Mouse (Mus musculus) neural tube, embryonic 11.5 days (tissue): ENCODE measurements around the gene Gm17651. TPM values are rescaled to one million over a fixed set of nuclear protein-coding genes. Genes with fewer than 3 reads are reported as not detected.

Experiments used
- ATAC-seq: fragments of 200-750 bp; cut with Nextera tagmentation; 2 replicates; pipeline ENCODE4 v1.8.0; 2017; ENCODE audit warnings: moderate number of reproducible peaks, mild to moderate bottlenecking, moderate TSS enrichment, moderate library complexity; ENCODE audit not compliant: insufficient read depth, low FRiP score, low TSS enrichment
- DNase-seq: peaks from one replicate; pipeline ENCODE4 v3.0.0-alpha.2; 2015; ENCODE audit warnings: low spot score
- H3K27ac ChIP-seq: fragments of 300-500 bp; sonication (generic); 2 replicates; pipeline ENCODE4 v1.5.1; 2014; ENCODE audit warnings: low read depth, mild to moderate bottlenecking, low read length
- H3K27me3 ChIP-seq: fragments of 300-500 bp; sonication (generic); 2 replicates; pipeline ENCODE4 v1.6.1; 2014; ENCODE audit warnings: mild to moderate bottlenecking, low read length, mixed read lengths; ENCODE audit not compliant: control insufficient read depth, insufficient read depth
- H3K36me3 ChIP-seq: fragments of 300-500 bp; sonication (generic); 2 replicates; pipeline ENCODE4 v1.6.1; 2014; ENCODE audit warnings: mild to moderate bottlenecking, low read length, moderate library complexity, mixed read lengths; ENCODE audit not compliant: control insufficient read depth, insufficient read depth
- H3K4me1 ChIP-seq: fragments of 300-500 bp; sonication (generic); 2 replicates; pipeline ENCODE4 v1.6.1; 2014; ENCODE audit warnings: low read length, mixed read lengths; ENCODE audit not compliant: control insufficient read depth, insufficient read depth
- H3K4me2 ChIP-seq: fragments of 300-500 bp; sonication (generic); 2 replicates; pipeline ENCODE4 v1.6.1; 2014; ENCODE audit warnings: low read depth, mild to moderate bottlenecking, moderate library complexity
- H3K4me3 ChIP-seq: fragments of 300-500 bp; sonication (generic); 2 replicates; pipeline ENCODE4 v1.5.1; 2014; ENCODE audit warnings: low read depth, low read length
- H3K9ac ChIP-seq: fragments of 300-500 bp; sonication (generic); 2 replicates; pipeline ENCODE4 v1.6.1; 2014; ENCODE audit warnings: mild to moderate bottlenecking, low read length
- H3K9me3 ChIP-seq: fragments of 300-500 bp; sonication (generic); 2 replicates; pipeline ENCODE4 v1.6.1; 2016; ENCODE audit warnings: low read length; ENCODE audit not compliant: control insufficient read depth
- WGBS: fragments of 180-500 bp; shearing (Covaris S2); extraction: QIAGEN DNeasy Blood & Tissue Kit; methylation state at CpG from one replicate; pipeline ENCODE4 v1.1.7; 2014; 5-methylcytosine and 5-hydroxymethylcytosine counted together
- polyA plus RNA-seq: library from polyadenylated mRNA; unstranded; fragments of >200 nt; fragmentation: Nextera tagmentation; extraction: Ambion mirVana; gene quantifications from 2 replicates; pipeline ENCODE4 v1.2.1, GENCODE M21; 2014

The Gm17651 gene
- not detected in 2 replicates for polyA plus RNA-seq

DNA sequence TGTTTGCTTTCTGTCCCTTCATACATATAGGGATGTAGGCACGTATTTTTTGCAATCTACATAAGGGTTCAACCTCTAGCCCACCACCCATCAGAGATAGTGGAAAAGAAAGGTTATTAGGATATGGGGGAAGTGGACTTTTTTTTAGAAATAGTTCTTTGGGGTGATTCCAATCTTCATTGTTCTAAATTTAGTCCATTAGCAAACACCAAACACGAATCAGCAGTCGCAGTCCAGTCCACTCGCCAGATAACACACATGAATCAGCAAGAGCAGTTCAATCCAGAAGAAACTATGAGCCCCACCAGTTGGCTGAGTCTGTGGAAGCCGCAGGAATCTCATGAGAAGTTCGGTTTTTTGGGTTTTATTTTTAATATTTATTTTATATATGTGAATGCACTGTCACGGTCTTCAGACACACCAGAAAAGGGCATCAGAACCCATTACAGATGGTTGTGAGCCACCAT is at the start of gene Gm17651:
Gm17651 (minus strand) TSS at position 51 of the 467 bp plus-strand sequence.
- Histone ChIP-seq H3K36me3 (no peaks in the 10 kb centered on the region), H3K9me3 (no peaks in the 10 kb centered on the region), H3K27me3 (no peaks in the 10 kb centered on the region), H3K9ac (no peak within 1 kb of the TSS), H3K4me2 (no peak within 1 kb of the TSS), H3K4me3 (no peak within 1 kb of the TSS), H3K27ac (no peak within 1 kb of the TSS), H3K4me1 (no peaks in the 10 kb centered on the region)
- no peak for ATAC-seq
- DNase-seq: no peak
- 94% methylated on average over 7 of the region's 7 CpGs for WGBS

DNA sequence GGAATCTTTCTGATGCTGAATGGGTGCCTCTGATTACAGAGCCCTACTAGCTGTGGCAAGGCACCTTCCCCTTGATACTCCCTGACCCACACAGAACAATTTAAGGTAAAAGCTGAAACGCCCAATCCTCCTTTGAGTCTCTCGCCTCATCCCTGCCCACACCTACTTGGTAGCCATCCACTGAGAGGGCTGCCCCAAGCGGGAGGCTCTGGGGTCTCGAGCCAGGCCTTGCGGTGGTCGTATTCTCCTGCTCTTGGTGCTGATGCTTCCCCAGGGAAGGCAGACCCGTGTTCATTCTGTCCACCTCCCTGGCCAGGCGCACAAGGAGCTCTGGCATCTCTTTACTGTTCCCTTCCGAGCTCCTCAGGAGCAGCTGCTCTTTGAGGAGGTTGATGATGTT is 44.6 kb upstream of the Gm17651 start:
- Histone ChIP-seq H3K4me3 (no peak overlapping the region), H3K36me3 (no peaks in the 10 kb centered on the region), H3K27ac (no peak overlapping the region), H3K4me2 (no peak overlapping the region), H3K4me1 (no peaks in the 10 kb centered on the region), H3K27me3 (no peaks in the 10 kb centered on the region), H3K9ac (no peak overlapping the region), H3K9me3 (no peaks in the 10 kb centered on the region)
- no peak for ATAC-seq
- 87% methylated on average over 9 of the region's 9 CpGs for WGBS
- DNase-seq: no peak

DNA sequence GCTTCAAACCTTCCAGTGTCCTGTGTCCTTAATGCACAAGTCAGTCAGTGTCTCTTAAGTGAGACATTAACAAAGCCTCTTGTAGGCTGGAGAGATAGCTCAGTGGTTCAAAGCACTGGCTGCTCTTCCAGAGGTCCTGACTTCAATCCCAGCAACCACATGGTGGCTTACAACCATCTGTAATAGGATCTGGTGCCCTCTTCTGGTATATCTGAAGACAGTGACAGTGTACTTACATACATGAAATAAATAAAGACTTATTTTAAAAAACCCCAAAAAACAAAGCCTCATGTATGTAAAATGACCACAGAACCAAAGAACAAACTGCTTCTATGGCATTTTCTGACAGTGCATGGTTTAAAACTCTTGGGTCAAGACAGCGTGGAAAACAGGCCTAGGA is 41.4 kb upstream of the Gm17651 start:
- ATAC-seq: no peak
- H3K4me1 ChIP-seq: no peaks in the 10 kb centered on the region
- no peak for DNase-seq
- H3K27me3 ChIP-seq: no peaks in the 10 kb centered on the region
- H3K9me3 ChIP-seq: no peaks in the 10 kb centered on the region
- no peaks in the 10 kb centered on the region for H3K36me3 ChIP-seq
- no peak overlapping the region for H3K4me2 ChIP-seq
- H3K4me3 ChIP-seq: no peak overlapping the region
- H3K9ac ChIP-seq: no peak overlapping the region
- H3K27ac ChIP-seq: no peak overlapping the region
- 94% methylated on average over 1 of the region's 1 CpGs for WGBS

DNA sequence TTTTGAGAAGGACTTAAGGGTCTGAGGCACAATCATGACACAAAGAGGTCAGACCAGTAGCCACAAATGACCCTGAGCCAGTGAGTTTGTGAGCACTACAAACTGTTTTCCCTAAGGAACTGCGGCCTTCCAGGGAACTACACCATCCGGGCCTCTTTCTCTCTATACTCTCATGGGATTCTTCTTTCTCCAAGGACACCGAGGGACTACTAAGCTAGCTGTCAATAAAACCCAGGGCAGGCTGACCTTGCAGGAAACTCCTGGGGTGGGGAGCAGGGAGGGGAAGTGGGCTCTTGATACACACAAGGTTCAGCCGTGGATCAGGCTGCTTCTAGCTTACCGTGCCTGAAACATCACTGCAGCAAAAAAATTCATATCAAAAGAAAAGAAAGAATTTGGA is 36.4 kb upstream of the Gm17651 start:
- Histone ChIP-seq H3K4me1 (no peaks in the 10 kb centered on the region), H3K27ac (no peak overlapping the region), H3K4me2 (no peak overlapping the region), H3K36me3 (no peaks in the 10 kb centered on the region), H3K4me3 (no peak overlapping the region), H3K27me3 (no peaks in the 10 kb centered on the region), H3K9me3 (no peaks in the 10 kb centered on the region), H3K9ac (no peak overlapping the region)
- no peak for DNase-seq
- ATAC-seq: no peak
- 76% methylated on average over 5 of the region's 5 CpGs for WGBS

DNA sequence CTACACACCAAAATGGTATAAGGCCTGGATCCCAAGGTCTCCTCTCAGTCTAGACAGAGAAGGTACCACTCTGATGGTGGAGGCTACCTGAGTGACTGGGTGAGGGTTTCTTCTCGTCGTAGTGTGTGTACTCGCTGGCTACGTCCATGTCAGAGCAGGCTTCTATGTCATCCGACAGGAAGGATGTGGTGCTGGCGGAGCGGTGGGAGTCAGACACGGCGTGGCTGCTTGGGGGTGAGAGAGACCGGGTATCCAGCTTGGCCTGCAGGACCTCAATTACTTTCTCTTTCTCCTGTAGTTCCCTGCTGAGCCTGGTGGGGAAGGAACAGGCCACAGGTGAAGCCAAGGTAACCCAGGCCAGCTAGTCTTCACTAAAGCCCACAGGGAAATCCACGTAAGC is 35.6 kb upstream of the Gm17651 start:
- no peaks in the 10 kb centered on the region for H3K36me3 ChIP-seq
- 90% methylated on average over 11 of the region's 11 CpGs for WGBS
- no peak overlapping the region for H3K4me2 ChIP-seq
- no peaks in the 10 kb centered on the region for H3K4me1 ChIP-seq
- DNase-seq: no peak
- H3K9me3 ChIP-seq: no peaks in the 10 kb centered on the region
- no peak overlapping the region for H3K9ac ChIP-seq
- ATAC-seq: no peak
- no peaks in the 10 kb centered on the region for H3K27me3 ChIP-seq
- H3K27ac ChIP-seq: no peak overlapping the region
- no peak overlapping the region for H3K4me3 ChIP-seq

DNA sequence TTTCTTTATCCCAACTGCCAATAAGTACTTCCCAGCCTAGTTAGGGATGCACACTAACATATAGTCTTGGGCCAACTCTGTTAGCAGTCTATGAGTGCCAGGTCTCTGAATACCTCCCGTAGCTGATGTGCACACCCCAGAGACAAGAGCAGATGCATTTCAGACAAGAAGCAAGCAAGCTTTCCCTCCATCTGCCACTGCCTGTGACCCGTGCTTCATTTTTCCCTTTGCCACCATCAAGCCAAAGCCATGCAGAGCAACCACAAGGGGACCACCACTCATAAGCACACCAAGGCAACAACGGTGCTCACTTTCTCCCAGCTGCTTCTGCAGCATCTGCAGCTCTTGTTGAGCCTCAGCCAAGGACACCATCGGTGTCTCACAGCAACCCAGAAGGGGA is 32.1 kb upstream of the Gm17651 start:
- H3K4me2 ChIP-seq: no peak overlapping the region
- DNase-seq (no peak), ATAC-seq (no peak)
- H3K4me3 ChIP-seq: no peak overlapping the region
- H3K27me3 ChIP-seq: no peaks in the 10 kb centered on the region
- H3K9me3 ChIP-seq: no peaks in the 10 kb centered on the region
- 89% methylated on average over 4 of the region's 4 CpGs for WGBS
- no peaks in the 10 kb centered on the region for H3K4me1 ChIP-seq
- H3K27ac ChIP-seq: no peak overlapping the region
- no peaks in the 10 kb centered on the region for H3K36me3 ChIP-seq
- no peak overlapping the region for H3K9ac ChIP-seq

DNA sequence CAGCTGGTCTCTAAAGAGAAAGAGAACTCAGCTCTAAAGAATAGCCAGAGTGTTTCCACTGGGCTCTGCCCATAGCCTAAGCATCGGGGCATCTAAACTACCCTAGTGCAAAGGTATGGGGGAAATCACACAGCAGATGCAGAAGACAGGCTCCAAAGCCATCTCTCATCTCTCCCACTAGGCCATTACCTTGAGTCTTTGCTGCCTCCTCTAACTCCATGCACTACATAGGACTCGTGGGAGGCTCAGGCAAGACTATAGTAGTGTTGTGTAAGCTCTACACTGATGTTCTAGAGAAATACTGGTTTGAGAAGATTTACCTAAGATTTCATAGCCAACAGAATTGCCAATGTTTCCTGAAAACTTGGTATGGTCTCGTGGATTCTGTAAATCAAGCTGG is 31.0 kb upstream of the Gm17651 start:
- H3K36me3 ChIP-seq: no peaks in the 10 kb centered on the region
- DNase-seq: no peak
- no peak overlapping the region for H3K4me2 ChIP-seq
- no peaks in the 10 kb centered on the region for H3K4me1 ChIP-seq
- no peak overlapping the region for H3K9ac ChIP-seq
- H3K4me3 ChIP-seq: no peak overlapping the region
- WGBS: 77% methylated on average over 3 of the region's 3 CpGs
- H3K9me3 ChIP-seq: no peaks in the 10 kb centered on the region
- H3K27ac ChIP-seq: no peak overlapping the region
- no peak for ATAC-seq
- no peaks in the 10 kb centered on the region for H3K27me3 ChIP-seq

DNA sequence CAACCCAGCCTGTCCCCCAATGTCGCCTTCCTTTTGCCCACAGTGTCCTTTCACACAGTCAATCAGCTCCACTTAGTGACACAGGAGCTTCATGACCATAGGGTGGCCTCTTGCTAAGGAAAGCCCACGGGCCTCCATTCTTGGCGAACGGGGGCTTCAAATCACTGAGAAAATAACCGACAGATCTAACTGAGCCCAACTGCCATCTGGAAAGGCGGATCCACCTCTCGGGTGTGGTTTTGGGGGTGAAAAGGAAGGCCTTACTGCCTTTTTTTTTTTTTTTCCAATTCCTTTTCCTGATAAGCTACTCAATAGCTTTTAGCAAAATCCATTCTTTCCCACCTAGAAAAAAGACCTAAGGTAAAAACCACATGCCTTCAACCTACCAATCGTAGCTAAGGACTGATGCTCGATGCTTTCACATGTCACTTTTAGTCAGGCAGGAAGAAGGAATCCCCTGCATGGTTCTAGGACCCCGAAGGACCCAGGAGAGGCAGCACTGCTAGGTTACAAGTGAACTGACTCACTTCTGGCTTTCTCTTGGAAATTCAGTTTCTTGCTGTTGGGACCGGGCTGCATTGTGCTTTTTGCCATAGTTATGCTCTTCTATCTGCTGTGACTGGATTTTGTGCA is 28.1 kb upstream of the Gm17651 start:
- H3K4me2 ChIP-seq: no peak overlapping the region
- no peak overlapping the region for H3K4me3 ChIP-seq
- no peak for DNase-seq
- H3K27ac ChIP-seq: no peak overlapping the region
- H3K9ac ChIP-seq: no peak overlapping the region
- H3K4me1 ChIP-seq: no peaks in the 10 kb centered on the region
- WGBS: 91% methylated on average over 11 of the region's 11 CpGs
- no peaks in the 10 kb centered on the region for H3K36me3 ChIP-seq
- no peaks in the 10 kb centered on the region for H3K27me3 ChIP-seq
- no peak for ATAC-seq
- no peaks in the 10 kb centered on the region for H3K9me3 ChIP-seq

DNA sequence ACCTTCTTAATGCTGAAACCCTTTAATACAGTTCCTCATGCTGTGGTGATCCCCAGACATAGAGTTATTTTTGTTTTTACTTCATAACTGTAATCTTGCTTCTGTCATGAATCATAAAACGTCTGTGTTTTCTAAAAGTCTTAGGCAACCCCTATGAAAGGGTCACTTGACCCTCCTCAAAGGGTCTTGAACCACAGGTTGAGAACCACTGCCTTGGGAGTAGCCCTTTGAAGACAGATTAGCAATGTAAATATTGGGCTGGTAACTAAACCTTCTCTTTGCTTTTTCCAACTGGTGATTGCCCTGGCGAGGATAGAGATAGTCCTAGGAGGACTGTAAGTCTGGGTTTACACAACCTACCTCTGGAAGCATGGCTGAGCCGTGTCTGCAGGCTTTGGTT is 26.7 kb upstream of the Gm17651 start:
- Histone ChIP-seq H3K9me3 (no peaks in the 10 kb centered on the region), H3K27me3 (no peaks in the 10 kb centered on the region), H3K4me3 (no peak overlapping the region), H3K4me2 (no peak overlapping the region), H3K36me3 (no peaks in the 10 kb centered on the region), H3K27ac (no peak overlapping the region), H3K4me1 (no peaks in the 10 kb centered on the region), H3K9ac (no peak overlapping the region)
- no peak for ATAC-seq
- 61% methylated on average over 3 of the region's 3 CpGs for WGBS
- no peak for DNase-seq
